Mouse (Mus musculus): ENCODE data around the gene 9930111J21Rik1.
"Not testable (repeated sequence)": the region's sequence is repeated elsewhere in the genome, so short reads cannot be mapped to it uniquely, and the experiment has no call there.

9930111J21Rik1 gene

GRCm38 (mm10) chr11:48979251-48979650 lies at the start of gene 9930111J21Rik1:
TSS of gene 9930111J21Rik1 (minus strand) at chr11:48979398.
- ATAC-seq (ENCODE audit: insufficient number of reproducible peaks, low FRiP score, low TSS enrichment): not testable (repeated sequence)

GRCm38 (mm10) chr11:49012074-49012473 lies 32.9 kb upstream of the 9930111J21Rik1 start:
- ATAC-seq (ENCODE audit: insufficient number of reproducible peaks, low FRiP score, low TSS enrichment): not testable (repeated sequence)

DNA sequence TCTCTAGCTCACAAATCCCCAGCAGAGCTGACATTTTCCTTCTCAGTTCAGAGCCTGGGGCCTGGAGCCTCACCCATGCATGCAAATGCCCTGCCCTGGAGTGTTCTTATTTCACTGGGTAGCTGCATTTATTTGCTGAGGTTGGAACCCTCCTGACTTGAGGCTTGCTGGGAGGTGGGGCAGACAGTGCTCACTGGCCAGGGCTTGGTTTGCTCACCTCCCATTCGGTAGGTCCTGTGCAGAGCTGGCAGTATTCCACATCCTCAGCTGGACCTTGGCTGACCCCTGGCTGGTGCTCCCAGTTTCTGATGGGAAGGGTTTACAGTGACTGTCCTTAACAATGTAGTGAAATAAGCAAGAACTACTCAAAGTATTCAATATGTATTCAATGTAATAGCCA lies 27.6 kb upstream of the 9930111J21Rik1 start:
- not testable (repeated sequence) for ATAC-seq (ENCODE audit: insufficient number of reproducible peaks, low FRiP score, low TSS enrichment)

DNA sequence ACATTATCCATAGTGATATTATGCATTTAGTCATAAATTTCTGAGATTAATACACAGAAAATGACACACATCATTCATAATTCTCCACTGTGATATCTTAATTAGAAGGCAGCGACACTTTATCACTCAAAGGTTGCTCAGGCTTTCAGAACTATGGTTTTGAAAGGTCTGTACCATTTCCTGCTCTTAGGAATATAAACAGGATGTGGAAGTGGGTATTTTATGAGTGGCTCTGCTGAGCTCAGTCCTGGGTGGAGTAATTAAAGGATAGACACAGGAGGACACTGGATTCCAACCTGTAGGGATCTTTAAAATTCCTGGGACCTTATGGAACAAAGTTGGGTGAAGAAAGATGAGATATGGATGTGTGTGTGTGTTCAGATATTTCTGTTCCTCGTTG lies 27.1 kb upstream of the 9930111J21Rik1 start:
- ATAC-seq (ENCODE audit: insufficient number of reproducible peaks, low FRiP score, low TSS enrichment): not testable (repeated sequence)

- ATAC-seq (ENCODE audit: insufficient number of reproducible peaks, low FRiP score, low TSS enrichment): not testable (repeated sequence)
These were observed 21.2 kb upstream of the 9930111J21Rik1 start for GRCm38 (mm10) chr11:49000411-49000810.

DNA sequence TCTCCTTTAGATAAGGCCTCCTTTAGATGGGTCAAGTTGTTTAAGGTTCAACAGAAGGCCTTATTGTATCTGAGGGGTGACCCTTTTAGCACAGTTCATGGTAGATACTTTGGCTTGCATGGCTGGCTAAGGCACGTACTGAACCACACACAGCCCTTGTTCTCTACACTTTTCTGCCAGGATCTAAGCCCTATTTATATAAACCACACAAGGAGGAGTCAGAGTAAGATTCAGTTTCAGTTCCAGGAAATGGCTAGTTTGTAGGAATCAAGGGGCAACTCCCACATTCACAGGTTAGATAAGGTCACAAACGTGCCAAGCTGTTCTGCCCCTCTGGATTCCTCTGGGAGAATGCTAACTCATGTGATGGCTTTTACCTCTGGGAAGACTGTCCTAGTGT lies 14.8 kb upstream of the 9930111J21Rik1 start, which contains the start of gene Tgtp1:
Tgtp1 (minus strand) TSS at position 155 of the 400 bp plus-strand sequence.
- not testable (repeated sequence) for ATAC-seq (ENCODE audit: insufficient number of reproducible peaks, low FRiP score, low TSS enrichment)

- not testable (repeated sequence) for ATAC-seq (ENCODE audit: insufficient number of reproducible peaks, low FRiP score, low TSS enrichment)
These were observed 14.1 kb upstream of the 9930111J21Rik1 start for GRCm38 (mm10) chr11:48993296-48993695.

GRCm38 (mm10) chr11:48991740-48992520 lies 12.7 kb upstream of the 9930111J21Rik1 start, which contains the start of gene Gm12185:
TSS of gene Gm12185 (minus strand) at chr11:48992226.
- not testable (repeated sequence) for ATAC-seq (ENCODE audit: insufficient number of reproducible peaks, low FRiP score, low TSS enrichment)

GRCm38 (mm10) chr11:48989981-48990380 lies 10.8 kb upstream of the 9930111J21Rik1 start:
- not testable (repeated sequence) for ATAC-seq (ENCODE audit: insufficient number of reproducible peaks, low FRiP score, low TSS enrichment)

DNA sequence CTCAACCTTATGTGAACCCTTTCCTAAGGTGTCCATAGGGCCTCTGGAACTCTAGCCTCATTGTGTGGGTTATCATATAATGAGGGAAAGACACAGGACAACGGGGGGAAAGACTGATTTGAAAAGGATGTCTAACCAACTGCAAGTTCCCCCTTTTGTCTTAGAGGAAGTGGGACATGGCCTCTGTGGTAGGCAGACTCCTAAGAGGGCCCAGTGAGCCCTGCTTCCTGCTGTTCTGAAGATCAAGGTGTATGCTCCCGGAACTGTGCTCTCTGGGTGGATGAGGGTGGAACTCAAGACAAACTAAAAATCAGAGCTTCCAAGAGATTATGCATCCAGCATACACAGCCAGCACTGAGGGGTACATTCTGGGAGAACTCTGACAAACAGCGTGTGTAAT lies 9.0 kb upstream of the 9930111J21Rik1 start:
- not testable (repeated sequence) for ATAC-seq (ENCODE audit: insufficient number of reproducible peaks, low FRiP score, low TSS enrichment)

DNA sequence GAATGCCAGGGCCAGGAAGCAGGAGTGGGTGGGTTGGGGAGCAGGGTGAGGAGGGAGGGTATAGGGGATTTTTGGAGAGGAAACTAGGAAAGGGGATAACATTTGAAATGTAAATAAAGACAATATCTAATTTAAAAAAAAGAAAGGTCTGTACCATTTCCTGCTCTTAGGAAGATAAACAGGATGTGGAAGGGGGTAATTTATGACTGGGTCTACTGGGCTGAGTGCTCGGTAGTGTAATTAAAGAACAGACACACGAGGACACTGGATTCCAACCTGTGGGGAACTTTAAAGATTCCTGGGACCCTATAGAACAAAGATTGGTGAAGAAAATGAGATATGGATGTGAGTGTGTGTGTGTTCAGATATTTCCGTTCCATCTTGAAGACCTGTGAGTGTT lies 3.6 kb upstream of the 9930111J21Rik1 start:
- not testable (repeated sequence) for ATAC-seq (ENCODE audit: insufficient number of reproducible peaks, low FRiP score, low TSS enrichment)

DNA sequence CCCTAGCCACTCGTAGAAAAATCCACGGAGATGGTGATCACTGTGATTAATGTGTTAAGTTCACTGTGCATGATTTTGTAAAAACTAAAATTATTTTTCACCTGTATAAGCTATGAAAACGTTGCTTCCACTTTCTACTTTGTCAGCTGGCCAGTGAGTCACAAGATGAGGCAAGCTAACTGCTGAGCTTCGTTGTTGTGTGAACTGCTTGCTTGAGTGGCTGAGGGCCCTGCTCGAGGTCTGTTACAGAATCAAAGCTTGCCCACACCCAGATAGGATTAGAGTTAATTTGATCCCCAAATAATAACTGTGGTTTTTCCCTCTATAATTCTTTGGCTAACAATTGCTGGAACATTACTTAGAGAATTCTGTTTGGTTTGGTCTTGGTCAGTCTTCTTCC lies 854 bp upstream of the 9930111J21Rik1 start:
- not testable (repeated sequence) for ATAC-seq (ENCODE audit: insufficient number of reproducible peaks, low FRiP score, low TSS enrichment)

GRCm38 (mm10) chr11:48978240-48978939 lies 808 bp downstream of the 9930111J21Rik1 start, which contains the start of gene Olfr56:
TSS of gene Olfr56 (plus strand) at chr11:48978889.
- ATAC-seq (ENCODE audit: insufficient number of reproducible peaks, low FRiP score, low TSS enrichment): not testable (repeated sequence)

DNA sequence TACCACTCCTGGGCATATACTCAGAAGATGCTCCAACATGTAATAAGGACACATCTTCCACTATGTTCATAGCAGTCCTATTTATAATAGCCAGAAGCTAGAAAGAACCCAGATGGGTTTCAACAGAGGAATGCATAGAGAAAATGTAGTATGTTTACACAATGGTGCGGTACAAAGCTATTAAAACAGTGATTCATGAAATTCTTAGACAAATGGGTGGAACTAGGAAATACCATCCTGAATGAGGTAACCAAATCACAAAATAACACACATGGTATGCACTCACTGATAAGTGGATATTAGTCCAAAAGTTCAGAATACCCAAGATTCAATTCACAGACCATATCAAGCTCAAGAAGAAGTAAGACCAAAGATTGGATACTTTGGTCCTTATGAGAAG lies 4.5 kb downstream of the 9930111J21Rik1 start:
- not testable (repeated sequence) for ATAC-seq (ENCODE audit: insufficient number of reproducible peaks, low FRiP score, low TSS enrichment)

GRCm38 (mm10) chr11:48946090-48946489 lies 33.1 kb downstream of the 9930111J21Rik1 start, which contains the start of gene Psme2b:
TSS of gene Psme2b (minus strand) at chr11:48946190.
- ATAC-seq (ENCODE audit: insufficient number of reproducible peaks, low FRiP score, low TSS enrichment): not testable (repeated sequence)

GRCm38 (mm10) chr11:48939286-48939685 lies 39.9 kb downstream of the 9930111J21Rik1 start:
- not testable (repeated sequence) for ATAC-seq (ENCODE audit: insufficient number of reproducible peaks, low FRiP score, low TSS enrichment)

GRCm38 (mm10) chr11:48935291-48935690 lies 43.9 kb downstream of the 9930111J21Rik1 start:
- not testable (repeated sequence) for ATAC-seq (ENCODE audit: insufficient number of reproducible peaks, low FRiP score, low TSS enrichment)

- ATAC-seq (ENCODE audit: insufficient number of reproducible peaks, low FRiP score, low TSS enrichment): not testable (repeated sequence)
These were observed 45.3 kb downstream of the 9930111J21Rik1 start for GRCm38 (mm10) chr11:48933923-48934322.

DNA sequence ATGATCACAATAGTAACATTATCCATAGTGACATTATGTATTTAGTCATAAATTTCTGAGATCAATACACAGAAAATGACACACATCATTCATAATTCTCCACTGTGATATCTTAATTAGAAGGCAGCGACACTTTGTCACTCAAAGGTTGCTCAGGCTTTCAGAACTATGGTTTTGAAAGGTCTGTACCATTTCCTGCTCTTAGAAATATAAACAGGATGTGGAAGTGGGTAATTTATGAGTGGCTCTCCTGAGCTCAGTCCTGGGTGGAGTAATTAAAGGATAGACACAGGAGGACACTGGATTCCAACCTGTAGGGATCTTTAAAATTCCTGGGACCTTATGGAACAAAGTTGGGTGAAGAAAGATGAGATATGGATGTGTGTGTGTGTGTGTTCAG lies 45.8 kb downstream of the 9930111J21Rik1 start:
- ATAC-seq (ENCODE audit: insufficient number of reproducible peaks, low FRiP score, low TSS enrichment): not testable (repeated sequence)

DNA sequence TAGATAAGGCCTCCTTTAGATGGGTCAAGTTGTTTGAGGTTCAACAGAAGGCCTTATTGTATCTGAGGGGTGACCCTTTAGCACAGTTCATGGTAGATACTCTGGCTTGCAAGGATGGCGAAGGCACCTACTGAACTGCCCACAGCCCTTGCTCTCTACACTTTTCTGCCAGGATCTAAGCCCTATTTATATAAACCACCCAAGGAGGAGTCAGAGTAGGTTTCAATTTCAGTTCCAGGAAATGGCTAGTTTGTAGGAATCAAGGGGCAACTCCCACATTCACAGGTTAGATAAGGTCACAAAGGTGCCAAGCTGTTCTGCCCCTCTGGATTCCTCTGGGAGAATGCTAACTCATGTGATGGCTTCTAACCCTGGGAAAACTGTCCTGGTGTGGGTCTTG lies 51.1 kb downstream of the 9930111J21Rik1 start:
- not testable (repeated sequence) for ATAC-seq (ENCODE audit: insufficient number of reproducible peaks, low FRiP score, low TSS enrichment)

DNA sequence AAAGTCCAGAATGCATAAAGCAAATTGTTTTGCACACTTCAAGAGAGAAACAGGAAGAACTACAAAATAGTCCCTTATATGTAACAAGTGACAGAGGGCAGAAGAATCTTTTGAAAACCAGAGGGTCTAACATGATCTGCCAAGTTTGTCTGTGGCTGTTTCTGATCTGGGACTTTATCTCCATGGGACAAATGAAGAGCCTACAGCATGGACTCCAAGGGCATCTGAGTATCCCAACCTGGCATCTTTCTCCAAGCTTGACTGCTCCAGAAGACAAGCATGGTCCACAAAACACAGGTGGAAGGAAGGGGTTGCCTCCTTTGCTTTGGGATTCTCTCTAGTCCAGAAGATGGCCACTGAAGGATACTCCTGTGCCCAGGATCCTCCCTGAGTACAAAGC lies 52.8 kb downstream of the 9930111J21Rik1 start:
- not testable (repeated sequence) for ATAC-seq (ENCODE audit: insufficient number of reproducible peaks, low FRiP score, low TSS enrichment)
